Mouse (Mus musculus) liver, embryonic 14.5 days (tissue): ENCODE data around the gene Frmd4a.

Experiments used
- CTCF ChIP-seq: IDR thresholded peaks from 2 replicates; pipeline ENCODE4 v1.5.1; 2016; ENCODE audit warnings: antibody characterized with exemption, low read depth, control low read depth
- EP300 ChIP-seq: IDR thresholded peaks from 2 replicates; pipeline ENCODE4 v1.6.1; 2016; ENCODE audit warnings: antibody characterized with exemption, low read depth

- TF ChIP-seq CTCF (no peak), EP300 (no peak)
These were observed 170.8 kb downstream of the Frmd4a start for GRCm38 (mm10) chr2:4188303-4188702.
